Mouse (Mus musculus): Measurements from ENCODE around the gene Smtnl2.

- TF ChIP-seq POLR2A (IDR thresholded peaks at IDR 0.05; ENCODE audit: extremely low read depth, insufficient read depth, low read length) (no peak), CTCF (IDR thresholded peaks at IDR 0.05; ENCODE audit: low read depth, low read length) (no peak)
These were observed 58.3 kb downstream of the Smtnl2 start for GRCm38 (mm10) chr11:72353186-72353585.
